Mouse (Mus musculus) heart, adult 2 months (tissue): ENCODE results near the gene Ssbp3. TPM values are rescaled to one million over a fixed set of nuclear protein-coding genes. Genes with fewer than 3 reads are reported as not detected.

Experiments
- DNase-seq, 2 experiments: peaks; one replicate each; pipeline ENCODE4 v3.0.0; 2021
- H3K27ac ChIP-seq: fragments of 200-600 bp; 2 replicates; pipeline ENCODE4 v1.8.1; 2022
- H3K27me3 ChIP-seq: fragments of 200-500 bp; 2 replicates; pipeline ENCODE4 v1.6.1; 2012; ENCODE audit warnings: mild to moderate bottlenecking, low read length, inconsistent platforms, mixed read lengths; ENCODE audit not compliant: control insufficient read depth, insufficient read depth
- H3K36me3 ChIP-seq: fragments of 200-500 bp; 2 replicates; pipeline ENCODE4 v1.6.1; 2012; ENCODE audit warnings: low read length, inconsistent platforms; ENCODE audit not compliant: control insufficient read depth, insufficient read depth
- H3K4me1 ChIP-seq: fragments of 200-500 bp; 2 replicates; pipeline ENCODE4 v1.6.1; 2011; ENCODE audit warnings: low read length; ENCODE audit not compliant: control insufficient read depth, insufficient read depth
- H3K4me3 ChIP-seq: fragments of 200-600 bp; 2 replicates; pipeline ENCODE4 v1.8.1; 2022
- H3K79me2 ChIP-seq: fragments of 200-500 bp; replicated peaks from 2 replicates; pipeline ENCODE4 v1.6.1; 2012; ENCODE audit warnings: mild to moderate bottlenecking, inconsistent platforms, low read length, moderate library complexity, mixed read lengths; ENCODE audit not compliant: control insufficient read depth, insufficient read depth
- H3K9ac ChIP-seq: fragments of 200-500 bp; 2 replicates; pipeline ENCODE4 v1.6.1; 2012; ENCODE audit warnings: low read depth, mild to moderate bottlenecking, control low read depth, inconsistent platforms, low read length, mixed read lengths
- CTCF ChIP-seq: fragments of 200-600 bp; IDR thresholded peaks from 2 replicates; pipeline ENCODE4 v1.8.1; 2022; ENCODE audit warnings: antibody characterized with exemption, mild to moderate bottlenecking, moderate library complexity
- EP300 ChIP-seq: fragments of 200-500 bp; IDR thresholded peaks from 2 replicates; pipeline ENCODE4 v1.6.1; 2011; ENCODE audit warnings: low read depth, low read length, control low read depth; ENCODE audit not compliant: insufficient read depth
- POLR2A ChIP-seq: fragments of 200-500 bp; IDR thresholded peaks from 2 replicates; pipeline ENCODE4 v1.6.1; 2011; ENCODE audit warnings: mild to moderate bottlenecking, low read depth, low read length, control low read depth; ENCODE audit not compliant: insufficient read depth
- WGBS: fragments of 180-500 bp; shearing (Covaris S2); methylation state at CpG from one replicate; pipeline ENCODE4 v1.1.7; 2018; 5-methylcytosine and 5-hydroxymethylcytosine counted together
- intact Hi-C: fragments of 180-260 bp; cut with DNase I; formaldehyde crosslinking; loops from one replicate; pipeline ENCODE4 v1.15.1; 2025
- polyA plus RNA-seq: library from polyadenylated mRNA; depleted of rRNA; stranded (reverse); fragments of >200 nt; gene quantifications from 2 replicates; pipeline ENCODE4 v1.2.3, GENCODE M21; 2012
- total RNA-seq, 2 experiments: library from RNA; stranded (reverse); gene quantifications; 2 replicates each; pipeline ENCODE4 v1.2.3; 2021

The Ssbp3 gene
- total and polyA plus RNA-seq, 3 experiments: 26.1 to 39.0 (median 37.3) TPM

- H3K4me1 ChIP-seq: no peaks in the 10 kb centered on the region
- WGBS: 48% methylated on average over 6 of the region's 6 CpGs
Observed at GRCm38 (mm10) chr4:106881101-106881500, 29.4 kb upstream of the Ssbp3 start.

DNA sequence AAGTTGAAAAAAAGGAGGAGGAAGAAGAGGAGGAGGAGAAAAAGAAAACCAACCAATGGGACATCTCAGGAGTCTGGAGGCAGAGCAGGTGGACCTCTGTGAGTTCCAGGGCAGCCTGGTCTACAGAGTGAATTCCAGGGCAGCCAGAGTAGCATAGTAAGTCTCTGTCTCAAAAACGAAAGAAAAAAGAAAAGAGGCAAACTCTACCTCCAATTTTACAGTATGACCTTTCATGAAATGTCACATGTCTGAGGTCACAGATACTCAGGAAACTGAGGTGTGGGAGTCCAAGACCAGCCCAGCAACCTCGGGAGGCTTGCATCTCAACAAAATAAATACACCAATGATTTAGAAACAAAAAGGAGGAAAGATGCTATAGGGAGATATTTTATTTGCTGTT lies 27.4 kb upstream of the Ssbp3 start:
- 48% methylated on average over 2 of the region's 2 CpGs for WGBS
- H3K27ac ChIP-seq: no peak overlapping the region
- H3K79me2 ChIP-seq: no peaks in the 10 kb centered on the region
- intact Hi-C loops: no loop called here
- no peaks in the 10 kb centered on the region for H3K4me1 ChIP-seq
- no peak overlapping the region for H3K4me3 ChIP-seq
- no peaks in the 10 kb centered on the region for H3K27me3 ChIP-seq
- no peaks in the 10 kb centered on the region for H3K36me3 ChIP-seq
- no peak for DNase-seq
- TF ChIP-seq POLR2A: no peak
- no peak for TF ChIP-seq CTCF
- no peak for TF ChIP-seq EP300
- no peak overlapping the region for H3K9ac ChIP-seq

More at GRCm38 (mm10) chr4:106881101-106881500, 29.4 kb upstream of the Ssbp3 start:
- intact Hi-C loops: no loop called here
- Histone ChIP-seq H3K9ac (no peak overlapping the region), H3K27me3 (no peaks in the 10 kb centered on the region), H3K27ac (no peak overlapping the region), H3K36me3 (no peaks in the 10 kb centered on the region), H3K79me2 (no peaks in the 10 kb centered on the region), H3K4me3 (no peak overlapping the region)
- TF ChIP-seq POLR2A (no peak), EP300 (no peak), CTCF (no peak)
- DNase-seq: no peak

DNA sequence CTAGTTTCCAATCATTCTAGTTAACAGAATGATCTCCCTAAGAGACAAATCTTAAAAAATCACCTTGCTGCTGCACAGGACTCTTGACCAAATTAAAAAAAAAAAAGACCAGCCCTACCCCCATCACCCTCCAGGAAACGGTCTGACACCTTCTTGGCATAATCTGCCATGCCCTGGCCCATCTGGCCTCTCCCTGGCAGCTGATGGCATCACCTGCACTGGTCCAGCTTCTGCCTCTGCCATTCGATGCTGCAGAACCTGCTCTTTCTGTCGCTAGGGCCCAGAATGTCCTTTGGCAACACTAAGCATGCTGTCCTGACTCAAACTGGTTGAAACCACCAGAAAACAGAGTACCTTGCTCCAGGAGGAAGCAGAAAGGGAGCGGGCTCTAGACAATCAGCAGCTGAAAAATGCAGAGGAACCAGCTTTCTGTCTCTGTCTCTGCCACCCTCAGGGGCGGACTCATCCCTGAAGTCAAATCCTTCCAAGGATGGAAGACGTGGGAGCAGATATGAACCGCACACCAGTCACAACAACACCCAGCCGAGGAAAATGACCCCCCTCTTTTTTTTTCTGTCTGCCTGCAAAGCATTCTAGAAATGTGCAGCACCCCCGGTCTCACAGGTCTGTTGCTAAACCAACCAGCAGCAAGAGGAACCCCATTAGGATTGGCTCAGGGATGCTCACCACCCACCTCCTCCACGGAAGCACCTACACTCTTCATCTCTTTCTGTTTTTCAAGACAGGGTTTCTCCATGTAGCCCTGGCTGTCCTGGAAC lies 24.0 kb upstream of the Ssbp3 start:
- no peak overlapping the region for H3K9ac ChIP-seq
- no peaks in the 10 kb centered on the region for H3K4me1 ChIP-seq
- 69% methylated on average over 10 of the region's 10 CpGs for WGBS
- DNase-seq: no peak
- H3K27ac ChIP-seq: no peak overlapping the region
- no peaks in the 10 kb centered on the region for H3K79me2 ChIP-seq
- no peaks in the 10 kb centered on the region for H3K36me3 ChIP-seq
- no peak for TF ChIP-seq EP300
- TF ChIP-seq CTCF: no peak
- no peak for TF ChIP-seq POLR2A
- no peaks in the 10 kb centered on the region for H3K27me3 ChIP-seq
- intact Hi-C loops: no loop called here
- H3K4me3 ChIP-seq: no peak overlapping the region

DNA sequence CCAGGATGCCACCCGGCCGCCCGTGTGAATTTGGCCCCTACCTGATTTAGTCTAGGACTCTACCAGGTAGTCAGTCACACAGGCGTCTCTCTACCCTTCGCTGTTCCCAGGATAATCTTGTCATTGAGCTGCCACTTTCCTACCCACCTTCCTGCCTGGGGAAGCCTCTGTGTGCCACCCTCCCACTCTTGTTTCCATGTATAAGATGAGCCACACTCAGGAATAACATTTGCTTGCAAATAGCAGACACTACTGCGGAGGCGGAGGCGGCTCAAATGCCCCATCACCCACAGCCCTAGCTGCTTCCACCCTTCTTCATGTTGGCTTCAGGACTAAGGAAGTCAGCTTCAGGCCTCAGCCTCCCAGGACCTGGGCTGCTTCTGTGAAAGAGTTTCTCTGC lies 14.4 kb upstream of the Ssbp3 start:
- Histone ChIP-seq H3K4me1 (no peaks in the 10 kb centered on the region), H3K79me2 (no peaks in the 10 kb centered on the region), H3K36me3 (no peaks in the 10 kb centered on the region), H3K9ac (no peak overlapping the region), H3K27ac (no peak overlapping the region), H3K4me3 (no peak overlapping the region), H3K27me3 (no peaks in the 10 kb centered on the region)
- intact Hi-C loops: no loop called here
- DNase-seq: no peak
- no peak for TF ChIP-seq EP300
- no peak for TF ChIP-seq CTCF
- no peak for TF ChIP-seq POLR2A
- WGBS: 88% methylated on average over 8 of the region's 8 CpGs

DNA sequence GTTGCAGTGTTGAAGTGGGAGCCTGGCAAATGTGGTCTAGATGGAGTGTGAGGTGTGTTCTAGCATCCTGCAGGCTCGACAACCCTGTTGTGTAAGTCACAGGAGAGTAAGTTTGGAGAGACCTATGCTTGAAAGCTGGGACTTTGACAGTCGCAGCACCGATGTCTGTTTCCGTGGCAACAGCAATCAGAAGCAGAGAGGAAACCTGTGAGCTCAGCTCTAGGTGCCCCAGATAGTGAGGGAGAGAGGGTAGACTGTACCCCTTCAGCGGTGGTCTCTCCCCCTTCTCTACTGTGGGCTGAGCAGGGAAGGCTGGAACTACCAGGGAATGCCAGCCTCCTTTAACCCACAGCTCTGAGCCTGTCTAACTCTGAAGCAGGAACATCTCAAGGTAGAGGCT lies 11.6 kb upstream of the Ssbp3 start:
- Histone ChIP-seq H3K4me3 (no peak overlapping the region), H3K4me1 (no peaks in the 10 kb centered on the region), H3K36me3 (no peaks in the 10 kb centered on the region), H3K9ac (no peak overlapping the region), H3K27ac (no peak overlapping the region), H3K27me3 (no peaks in the 10 kb centered on the region), H3K79me2 (no peaks in the 10 kb centered on the region)
- no peak for DNase-seq
- intact Hi-C loops: no loop called here
- no peak for TF ChIP-seq CTCF
- TF ChIP-seq POLR2A: no peak
- no peak for TF ChIP-seq EP300
- 66% methylated on average over 5 of the region's 5 CpGs for WGBS

DNA sequence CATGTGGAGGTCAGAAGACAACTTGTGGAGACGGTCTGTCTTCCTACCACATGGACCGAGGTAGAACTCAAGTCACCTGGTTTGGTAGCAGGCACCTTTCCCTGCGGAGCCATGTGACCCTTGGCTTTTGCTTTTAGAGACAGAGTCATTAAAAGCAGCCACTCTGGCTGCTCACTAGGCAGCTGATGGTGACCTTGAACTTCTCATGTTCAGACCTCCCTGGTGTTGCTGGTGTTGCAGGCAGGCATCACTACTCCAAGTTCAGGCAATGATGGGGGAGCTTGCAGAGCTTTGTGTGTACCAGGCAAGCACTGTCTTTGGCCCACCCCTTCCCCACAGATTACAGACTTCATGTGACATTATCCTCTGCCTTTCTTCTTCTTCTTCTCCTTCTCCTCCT lies 11.0 kb upstream of the Ssbp3 start:
- Histone ChIP-seq H3K4me1 (no peaks in the 10 kb centered on the region), H3K27me3 (no peaks in the 10 kb centered on the region), H3K9ac (no peak overlapping the region), H3K27ac (no peak overlapping the region), H3K36me3 (no peaks in the 10 kb centered on the region), H3K4me3 (no peak overlapping the region), H3K79me2 (no peaks in the 10 kb centered on the region)
- WGBS: 83% methylated on average over 3 of the region's 3 CpGs
- intact Hi-C loops: no loop called here
- no peak for DNase-seq
- TF ChIP-seq CTCF: no peak
- TF ChIP-seq POLR2A: no peak
- TF ChIP-seq EP300: no peak
